Mouse (Mus musculus) midbrain, embryonic 13.5 days (tissue): ENCODE data around the gene Tbkbp1. TPM values are rescaled to one million over a fixed set of nuclear protein-coding genes. Genes with fewer than 3 reads are reported as not detected.

Source experiments
- ATAC-seq: fragments of 200-750 bp; cut with Nextera tagmentation; 2 replicates; pipeline ENCODE4 v1.8.0; 2017; ENCODE audit warnings: mild to moderate bottlenecking, moderate TSS enrichment, moderate library complexity
- H3K27ac ChIP-seq: fragments of 300-500 bp; sonication (generic); 2 replicates; pipeline ENCODE4 v1.5.1; 2015; ENCODE audit warnings: inconsistent platforms, mild to moderate bottlenecking, moderate library complexity
- H3K27me3 ChIP-seq: fragments of 300-500 bp; sonication (generic); 2 replicates; pipeline ENCODE4 v1.6.1; 2015; ENCODE audit warnings: mild to moderate bottlenecking, inconsistent platforms
- H3K36me3 ChIP-seq: fragments of 300-500 bp; sonication (generic); 2 replicates; pipeline ENCODE4 v1.6.1; 2015; ENCODE audit warnings: mild to moderate bottlenecking, inconsistent platforms
- H3K4me1 ChIP-seq: fragments of 300-500 bp; sonication (generic); replicated peaks from 2 replicates; pipeline ENCODE4 v1.6.1; 2015; ENCODE audit warnings: inconsistent platforms
- H3K4me2 ChIP-seq: fragments of 300-500 bp; sonication (generic); replicated peaks from 2 replicates; pipeline ENCODE4 v1.6.1; 2015; ENCODE audit warnings: moderate library complexity, mild to moderate bottlenecking, inconsistent platforms
- H3K4me3 ChIP-seq: fragments of 300-500 bp; sonication (generic); replicated peaks from 2 replicates; pipeline ENCODE4 v1.5.1; 2015; ENCODE audit warnings: mild to moderate bottlenecking, inconsistent platforms
- H3K9ac ChIP-seq: fragments of 300-500 bp; sonication (generic); replicated peaks from 2 replicates; pipeline ENCODE4 v1.6.1; 2015; ENCODE audit warnings: mild to moderate bottlenecking, inconsistent platforms
- H3K9me3 ChIP-seq: fragments of 300-500 bp; sonication (generic); 2 replicates; pipeline ENCODE4 v1.6.1; 2016; ENCODE audit warnings: mild to moderate bottlenecking, inconsistent platforms
- WGBS: fragments of 180-500 bp; shearing (Covaris S2); methylation state at CpG from one replicate; pipeline ENCODE4 v1.1.7; 2015; 5-methylcytosine and 5-hydroxymethylcytosine counted together
- microRNA-seq: library from miRNA; unstranded; fragments of <30 nt; microRNA quantifications from one replicate; pipeline ENCODE4, GENCODE M21; 2016
- polyA plus RNA-seq: library from polyadenylated mRNA; unstranded; fragments of >200 nt; fragmentation: Nextera tagmentation; extraction: Ambion mirVana; gene quantifications from 2 replicates; pipeline ENCODE4 v1.2.1, GENCODE M21; 2015

Tbkbp1 gene
- polyA plus RNA-seq, 1 experiment from 2014 or later = 6.7 TPM

GRCm38 (mm10) chr11:97086365-97086764 lies 64.9 kb downstream of the Tbkbp1 start:
- H3K9me3 ChIP-seq = peaks cover 11% of the 10 kb centered on the region; the same call in 1 of the 2 replicates
- H3K4me1 ChIP-seq = no peaks in the 10 kb centered on the region
- ATAC-seq = no peak
- H3K36me3 ChIP-seq = no peaks in the 10 kb centered on the region
- no peak overlapping the region for H3K27ac ChIP-seq
- H3K4me3 ChIP-seq = no peak overlapping the region
- 74% methylated on average over 6 of the region's 6 CpGs for WGBS
- H3K27me3 ChIP-seq = peaks cover 3% of the 10 kb centered on the region; the same call in 1 of the 2 replicates
- no peak overlapping the region for H3K9ac ChIP-seq
- H3K4me2 ChIP-seq = no peak overlapping the region

Small RNA genes lying within 50 kb of the gene (microRNA-seq; reads per million reads assigned to microRNA genes)
- gene Mir7235 = not detected

Other genes with a start within 250 kb of the Tbkbp1 start
- gene Cdk5rap3, start 235.0 kb downstream of the Tbkbp1 start, polyA plus RNA-seq = 103 and 104 TPM in 2 replicates
- 0.10 TPM in 1 of 2 replicates, not detected in the other for gene Prr15l, start 223.4 kb downstream of the Tbkbp1 start, polyA plus RNA-seq
- 18.2 and 18.3 TPM in 2 replicates for gene Pnpo, start 207.5 kb downstream of the Tbkbp1 start, polyA plus RNA-seq
- gene Sp2, start 168.5 kb downstream of the Tbkbp1 start, polyA plus RNA-seq = 18.5 and 19.6 TPM in 2 replicates
- 0.07 and 0.13 TPM in 2 replicates for gene Sp6, start 138.1 kb downstream of the Tbkbp1 start, polyA plus RNA-seq
- gene Scrn2, start 121.6 kb downstream of the Tbkbp1 start, polyA plus RNA-seq = 18.4 and 18.6 TPM in 2 replicates
- gene Lrrc46, start 110.1 kb downstream of the Tbkbp1 start, polyA plus RNA-seq = 2.5 and 3.2 TPM in 2 replicates
- 58.2 and 62.0 TPM in 2 replicates for gene Mrpl10, start 109.9 kb downstream of the Tbkbp1 start, polyA plus RNA-seq
- 11.3 and 11.8 TPM in 2 replicates for gene Osbpl7, start 100.9 kb downstream of the Tbkbp1 start, polyA plus RNA-seq
- gene Tbx21, start 36.2 kb downstream of the Tbkbp1 start, polyA plus RNA-seq = 0.08 and 0.16 TPM in 2 replicates
- 43.0 and 47.3 TPM in 2 replicates for gene Kpnb1, start 36.4 kb upstream of the Tbkbp1 start, polyA plus RNA-seq
- gene Npepps, start 129.1 kb upstream of the Tbkbp1 start, polyA plus RNA-seq = 146 and 156 TPM in 2 replicates
- gene Mrpl45, start 164.2 kb upstream of the Tbkbp1 start, polyA plus RNA-seq = 39.6 and 46.4 TPM in 2 replicates
- gene Gpr179, start 200.6 kb upstream of the Tbkbp1 start, polyA plus RNA-seq = 0.39 and 0.48 TPM in 2 replicates
- 8.8 and 9.4 TPM in 2 replicates for gene Socs7, start 211.1 kb upstream of the Tbkbp1 start, polyA plus RNA-seq